Mouse (Mus musculus): ENCODE results near the gene Rps3.

- no peak for TF ChIP-seq GATA1 (IDR thresholded peaks at IDR 0.05; ENCODE audit: borderline replicate concordance, low read length)
- TF ChIP-seq FLI1 (IDR thresholded peaks at IDR 0.05; ENCODE audit: low read length), result no peak
These were observed 17.7 kb downstream of the Rps3 start, which contains the start of gene Klhl35 for GRCm38 (mm10) chr7:99465811-99466210.

Measured in megakaryocyte, embryonic 14.5 days (primary cell).